Mouse (Mus musculus) heart, adult 8-10 months (tissue): ENCODE data around the gene Rnf39. TPM values are rescaled to one million over a fixed set of nuclear protein-coding genes. Genes with fewer than 3 reads are reported as not detected.
A peak's percentile ranks its signal among the peaks of the same experiment; 100 is the strongest.
"Not testable (repeated sequence)": the region's sequence is repeated elsewhere in the genome, so short reads cannot be mapped to it uniquely, and the experiment has no call there.

Source experiments
- DNase-seq: peaks from one replicate; pipeline ENCODE4 v3.0.0; 2022; ENCODE audit warnings: low spot score
- total RNA-seq, 4 experiments: library from RNA; stranded (reverse); gene quantifications; 2 replicates each; pipeline ENCODE4 v1.2.4; 2022

Gene Rnf39
- total RNA-seq, 4 experiments from 2014 or later, result 0.71 to 1.9 (median 1.4) TPM

DNA sequence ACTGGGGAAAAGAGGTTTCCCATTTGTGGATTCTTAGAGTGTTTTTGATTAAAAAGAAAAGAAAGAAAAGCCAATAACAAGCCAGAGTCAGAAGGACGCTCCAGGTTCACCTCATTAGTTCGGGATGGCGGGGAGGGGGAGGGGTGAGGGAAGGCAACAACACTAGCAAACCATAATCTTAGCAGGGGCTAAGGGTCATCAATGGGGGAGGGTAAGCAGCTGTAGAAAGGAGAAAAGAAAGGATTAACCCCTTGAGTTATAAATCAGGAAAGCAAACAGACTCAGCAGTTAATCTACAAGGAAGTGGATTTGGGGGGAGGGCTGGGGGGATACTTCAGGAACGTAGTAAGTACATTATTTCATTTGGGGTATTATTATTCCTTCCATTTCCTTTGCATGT is 39.1 kb downstream of the Rnf39 start:
- no peak for DNase-seq

DNA sequence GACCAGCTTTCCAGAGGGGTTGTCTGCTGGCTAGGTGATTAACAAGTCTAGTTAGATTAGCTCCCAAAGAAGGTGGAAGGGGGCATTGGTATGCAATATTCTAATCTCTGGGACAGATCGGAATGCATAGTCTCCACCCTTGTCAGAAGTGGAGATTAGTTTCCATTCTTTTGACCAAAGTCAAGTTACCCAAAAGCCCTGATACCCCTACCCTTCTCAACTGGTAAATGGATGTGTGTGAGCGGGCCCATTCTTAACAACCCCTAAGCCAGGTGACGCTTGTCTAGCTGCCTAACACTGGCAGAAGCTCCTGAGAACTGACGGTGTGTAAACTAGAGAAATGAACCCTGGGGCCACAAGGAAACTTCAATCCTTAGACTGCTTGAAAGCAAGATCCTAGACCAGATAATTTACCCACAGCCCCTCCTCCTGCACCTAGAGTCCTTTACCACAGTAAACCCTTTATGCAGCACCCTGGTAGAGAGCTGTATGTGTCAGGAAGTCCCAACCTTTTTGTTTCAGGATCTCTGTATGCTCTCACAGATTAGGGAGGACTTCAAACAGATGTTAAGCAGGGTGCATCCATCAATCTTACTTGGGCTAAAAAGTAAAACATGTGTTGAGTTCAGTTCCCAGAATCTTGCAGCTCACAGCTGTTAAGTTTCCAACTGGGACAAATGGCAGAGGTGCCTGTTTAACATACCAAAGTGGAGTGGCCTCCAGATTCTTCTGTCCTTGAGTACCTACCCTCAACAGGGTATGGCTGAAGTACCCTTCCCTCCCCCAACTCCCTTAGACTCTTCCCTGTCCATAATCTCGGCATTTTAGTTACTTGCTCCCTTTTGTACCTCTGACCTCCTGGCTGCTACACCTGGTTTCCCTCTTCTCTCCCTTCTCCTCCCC is 39.8 kb downstream of the Rnf39 start:
- DNase-seq, result no peak

DNA sequence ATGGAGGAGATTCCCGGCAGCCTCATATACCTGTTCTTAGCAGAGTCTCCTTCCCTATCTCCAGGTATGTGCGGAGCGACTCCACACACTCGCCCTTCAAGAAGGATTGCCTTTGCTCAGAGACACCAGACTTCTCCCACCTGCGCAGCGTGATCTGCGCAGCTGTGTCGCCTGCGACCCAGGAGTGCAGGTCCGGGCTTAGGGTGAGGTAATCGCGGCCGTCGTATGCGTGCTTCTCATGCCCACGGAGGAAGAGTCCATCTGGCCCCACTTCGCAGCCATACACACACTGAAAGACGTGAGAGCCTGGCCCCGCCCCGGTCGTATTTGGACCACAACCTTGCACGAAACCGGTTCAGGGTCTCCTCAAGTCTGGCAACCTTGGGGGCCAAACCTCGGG is 45.8 kb downstream of the Rnf39 start:
- no peak for DNase-seq

DNA sequence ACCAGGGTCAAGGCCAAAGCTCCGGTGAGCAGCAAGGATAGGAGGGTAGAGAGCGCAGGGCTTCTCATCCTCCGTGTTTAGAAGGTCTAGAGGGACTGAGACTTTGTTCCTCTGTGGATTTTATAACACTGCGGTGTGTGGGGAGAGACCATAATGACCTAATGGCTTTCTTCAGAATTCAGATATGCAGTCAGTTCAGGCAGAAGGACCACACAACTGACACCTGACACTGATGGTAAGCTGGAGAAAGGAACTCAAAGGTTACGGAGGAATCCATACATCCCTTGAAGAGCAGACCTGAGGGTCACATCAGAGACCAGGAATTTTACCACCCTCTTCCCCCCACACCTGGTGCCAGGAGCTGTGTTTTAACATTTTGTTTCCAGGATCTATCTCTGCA is 46.7 kb downstream of the Rnf39 start, which contains the start of gene H2-M5:
Gene H2-M5 (minus strand): TSS at position 101 of the 400 bp plus-strand sequence.
- no peak for DNase-seq

DNA sequence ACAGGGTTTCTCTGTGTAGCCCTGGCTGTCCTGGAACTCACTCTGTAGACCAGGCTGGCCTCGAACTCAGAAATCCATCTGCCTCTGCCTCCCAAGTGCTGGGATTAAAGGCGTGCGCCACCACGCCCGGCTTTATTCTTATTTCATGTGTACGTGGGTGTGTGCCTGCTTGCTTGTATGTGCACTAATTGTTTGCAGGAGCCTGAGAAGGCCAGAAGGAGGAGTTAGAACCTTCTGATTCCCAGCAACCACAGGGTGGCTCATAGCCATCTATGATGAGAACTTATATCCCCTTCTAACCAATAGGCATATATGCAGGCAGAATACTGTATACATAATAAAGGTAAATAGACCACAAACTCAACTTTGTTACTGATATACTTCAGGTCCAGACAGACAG is 47.9 kb downstream of the Rnf39 start:
- DNase-seq, result not testable (repeated sequence)

DNA sequence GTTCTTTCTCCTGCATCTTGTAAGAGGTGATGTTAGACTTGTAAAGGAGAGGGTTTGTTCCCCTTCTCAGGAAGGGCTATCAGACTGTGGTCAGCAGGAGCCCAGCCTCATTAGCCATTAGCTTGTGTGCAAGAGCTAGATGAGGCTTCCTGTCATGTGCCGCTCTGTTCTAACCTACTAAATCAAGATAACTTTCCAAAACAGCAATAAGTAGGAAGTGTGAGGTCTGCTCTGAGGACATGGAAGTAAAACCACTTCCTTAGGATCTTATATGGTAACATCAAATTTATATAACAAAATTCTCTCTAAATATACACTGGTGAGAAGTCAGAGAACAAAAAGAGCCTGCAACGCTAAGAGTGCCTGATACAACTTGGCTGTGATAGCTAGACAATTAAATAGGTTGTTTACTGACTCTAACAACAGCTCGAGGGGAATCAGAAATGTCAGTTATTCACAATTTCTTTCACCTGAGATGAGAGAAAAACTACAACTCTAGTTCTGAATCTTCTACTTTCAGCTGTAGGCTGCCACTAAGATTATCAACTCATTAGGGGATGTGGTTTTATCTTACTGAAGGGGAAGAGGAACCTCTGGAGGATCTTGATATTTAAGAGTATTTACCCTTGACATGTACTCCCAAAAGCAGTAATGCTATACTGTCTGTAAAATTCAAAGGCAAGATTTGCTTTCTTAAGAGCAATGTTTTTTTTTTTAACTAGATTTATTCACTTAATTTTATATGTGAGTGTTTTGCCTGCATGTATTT is 49.8 kb downstream of the Rnf39 start:
- no peak for DNase-seq

DNA sequence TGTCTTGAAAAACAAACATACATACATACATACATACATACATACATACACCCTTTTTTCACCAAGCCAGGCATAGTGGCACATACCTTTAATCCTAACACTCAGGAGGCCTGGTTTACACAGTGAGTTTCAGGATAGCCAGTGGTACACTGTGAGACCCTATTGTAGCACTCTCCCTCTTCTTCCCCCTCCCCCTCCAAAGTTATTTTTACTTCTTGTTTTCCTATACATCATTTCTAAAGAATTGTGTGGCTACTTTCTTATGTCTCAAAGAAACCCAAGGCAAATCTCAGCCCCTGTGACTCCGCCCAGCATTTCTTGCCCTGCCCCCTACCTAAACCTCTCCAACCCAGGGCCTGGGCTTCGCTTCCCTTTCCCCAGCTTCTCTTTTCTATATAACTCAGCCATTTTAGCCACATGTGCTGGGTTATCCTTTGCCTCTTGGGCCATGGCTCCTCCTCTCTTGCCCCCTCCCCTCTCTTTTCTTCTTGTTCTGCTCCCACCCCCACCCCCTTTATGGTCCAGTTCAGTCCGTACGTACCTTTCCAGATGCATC is 51.1 kb downstream of the Rnf39 start:
- DNase-seq, result no peak

DNA sequence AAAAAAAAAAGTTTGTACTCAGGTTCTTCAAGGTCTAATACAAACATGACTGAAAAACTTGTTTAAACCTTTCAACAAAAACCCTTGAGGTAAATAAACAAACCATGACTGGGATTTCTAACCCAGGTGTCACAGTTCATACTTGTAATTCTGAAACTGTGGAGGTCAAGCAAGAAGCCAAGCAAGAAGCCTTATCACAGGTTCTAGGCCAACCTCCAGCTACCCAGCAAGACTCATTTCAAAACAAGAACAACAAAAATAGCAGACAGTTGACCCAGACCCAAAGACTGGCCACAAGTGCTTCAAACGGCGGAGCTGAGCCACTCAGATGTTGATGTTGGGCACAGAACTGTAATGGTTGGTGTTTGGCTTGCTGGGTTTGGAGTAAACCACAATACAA is 51.8 kb downstream of the Rnf39 start:
- DNase-seq, result no peak

DNA sequence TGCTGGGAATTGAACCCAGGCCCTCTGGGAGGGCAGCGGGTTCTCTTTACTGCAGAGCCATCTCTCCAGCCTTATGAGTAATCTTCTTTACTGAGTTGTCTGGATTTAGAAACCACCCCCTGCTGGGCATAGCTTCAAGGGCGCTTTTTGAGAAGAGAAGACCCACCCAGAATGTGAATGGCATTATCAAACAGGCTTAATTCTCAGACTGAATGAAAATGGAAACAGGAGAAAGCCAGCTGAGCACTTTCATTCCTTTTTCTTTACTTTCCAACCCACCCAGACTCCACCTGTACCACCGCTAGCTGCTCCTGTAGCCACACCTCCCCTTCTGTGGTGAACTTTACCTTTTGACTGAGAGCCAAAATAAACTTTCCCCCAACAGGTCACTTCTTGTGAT is 52.7 kb downstream of the Rnf39 start:
- no peak for DNase-seq

DNA sequence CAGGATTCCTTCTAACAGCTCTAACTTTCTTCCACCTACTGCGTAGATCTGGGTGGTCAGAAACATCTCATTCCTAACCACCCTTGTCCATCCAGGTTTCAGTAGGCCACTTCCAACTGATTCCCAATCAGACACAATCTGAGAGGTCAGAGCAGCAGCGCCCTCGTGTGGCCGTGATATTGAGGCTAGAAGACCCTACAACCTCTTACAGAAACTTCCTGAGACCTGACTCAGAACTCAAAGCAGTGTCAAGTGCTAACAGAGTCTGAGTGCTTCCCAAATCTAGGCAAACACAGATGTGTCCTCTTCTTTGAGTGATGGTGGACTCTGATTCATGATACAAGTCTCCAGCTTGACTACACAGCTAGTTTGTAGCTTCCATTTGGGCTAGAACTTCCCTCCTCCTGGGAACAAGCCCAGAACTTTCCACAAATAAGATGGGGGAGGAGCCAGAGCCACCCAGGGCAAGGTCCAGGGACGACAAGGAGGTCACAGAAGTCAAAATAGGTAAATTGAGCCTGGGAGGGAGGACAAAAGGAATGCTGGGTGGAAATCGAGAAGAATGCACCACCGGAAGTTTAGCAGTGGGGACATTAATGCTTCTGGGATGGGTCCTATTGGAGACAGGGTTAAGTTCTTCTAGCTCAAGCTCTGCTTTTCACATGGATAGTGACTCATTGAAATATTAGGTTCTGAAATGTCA is 54.5 kb downstream of the Rnf39 start:
- DNase-seq, result peak; percentile 46

Other genes with a start within 250 kb of the Rnf39 start
- gene H2-M10.5, start 170.0 kb upstream of the Rnf39 start, total RNA-seq, result not detected
- gene H2-M10.6, start 130.7 kb upstream of the Rnf39 start, total RNA-seq, result not detected
- gene Trim26, start 105.8 kb upstream of the Rnf39 start, total RNA-seq, result 10 to 100 TPM; 19.6 to 20.5 (median 19.9) TPM
- not detected for gene Trim15, start 75.7 kb upstream of the Rnf39 start, total RNA-seq
- gene Trim10, start 73.3 kb upstream of the Rnf39 start, total RNA-seq, result under 1 TPM in 2 of 4 experiments, not detected in 2; 0.16 to 0.83 TPM
- gene Trim40, start 52.8 kb upstream of the Rnf39 start, total RNA-seq, result under 1 TPM in 1 of 4 experiments, not detected in 3; 0.23 TPM
- gene Trim31, start 44.8 kb upstream of the Rnf39 start, total RNA-seq, result not detected
- gene Ppp1r11, start 8.8 kb downstream of the Rnf39 start, total RNA-seq, result 100 to 1,000 TPM in 2 of 4 experiments, 10 to 100 TPM in 2; 89.3 to 121 (median 108) TPM
- gene Znrd1, start 15.6 kb downstream of the Rnf39 start, total RNA-seq, result 10 to 100 TPM; 22.3 to 27.7 (median 26.2) TPM
- gene Znrd1as, start 15.7 kb downstream of the Rnf39 start, total RNA-seq, result 10 to 100 TPM; 13.8 to 22.2 (median 15.3) TPM
- 1 to 10 TPM in 2 of 4 experiments, under 1 TPM in 2; 0.50 to 1.4 (median 0.90) TPM for gene 2410137M14Rik, start 38.3 kb downstream of the Rnf39 start, total RNA-seq
- under 1 TPM in 1 of 4 experiments, not detected in 3; 0.25 TPM for gene H2-M5, start 46.6 kb downstream of the Rnf39 start, total RNA-seq
- 1 to 10 TPM in 3 of 4 experiments, under 1 TPM in 1; 0.87 to 2.4 (median 1.4) TPM for gene Zfp57, start 58.2 kb downstream of the Rnf39 start, total RNA-seq
- gene Mog, start 80.5 kb downstream of the Rnf39 start, total RNA-seq, result not detected
- 1 to 10 TPM; 7.2 to 9.2 (median 7.4) TPM for gene Gabbr1, start 103.0 kb downstream of the Rnf39 start, total RNA-seq
- not detected for gene Olfr90, start 145.6 kb downstream of the Rnf39 start, total RNA-seq
- not detected for gene Olfr91, start 155.4 kb downstream of the Rnf39 start, total RNA-seq
- gene Olfr92, start 177.2 kb downstream of the Rnf39 start, total RNA-seq, result not detected
- gene Olfr93, start 218.6 kb downstream of the Rnf39 start, total RNA-seq, result not detected